Mouse (Mus musculus) left cerebral cortex, postnatal 4 days (tissue): ENCODE measurements at regions not wholly inside any gene's neighbourhood (a gene's known extent, or its start where the extent isn't known, plus 50 kb on each side); places are given as distances from the start of the nearest gene placed in this dataset.

Experiments
- DNase-seq: peaks from one replicate; pipeline ENCODE4 v3.0.0-alpha.2; 2022
- intact Hi-C: fragments of 180-260 bp; cut with DNase I; formaldehyde crosslinking; loops from one replicate; pipeline ENCODE4 v1.15.1; 2025

GRCm38 (mm10) chr2:40522536-40522935 is 1296.3 kb upstream of the Ppp6c start:
- no peak for DNase-seq
- intact Hi-C loops, result no loop called here

GRCm38 (mm10) chr2:40510594-40511304 is 1284.5 kb upstream of the Ppp6c start:
- intact Hi-C loops, result no loop called here

GRCm38 (mm10) chr2:40478747-40479662 is 1252.8 kb upstream of the Ppp6c start:
- intact Hi-C loops, result no loop called here
- DNase-seq, result peak; percentile 4

More at GRCm38 (mm10) chr2:40510594-40511304, 1284.5 kb upstream of the Ppp6c start:
- DNase-seq, result no peak

GRCm38 (mm10) chr2:40477414-40477813 is 1251.2 kb upstream of the Ppp6c start:
- intact Hi-C loops, result no loop called here
- no peak for DNase-seq

- no peak for DNase-seq
These were observed 1230.1 kb upstream of the Ppp6c start for GRCm38 (mm10) chr2:40456374-40456773.

GRCm38 (mm10) chr2:40432821-40433490 is 1206.7 kb upstream of the Ppp6c start:
- no peak for DNase-seq

More at GRCm38 (mm10) chr2:40456374-40456773, 1230.1 kb upstream of the Ppp6c start:
- intact Hi-C loops, result no loop called here

GRCm38 (mm10) chr2:40431335-40431734 is 1205.1 kb upstream of the Ppp6c start:
- intact Hi-C loops, result no loop called here
- no peak for DNase-seq

More at GRCm38 (mm10) chr2:40432821-40433490, 1206.7 kb upstream of the Ppp6c start:
- intact Hi-C loops, result no loop called here

- intact Hi-C loops, result no loop called here
- no peak for DNase-seq
These were observed 1176.2 kb upstream of the Ppp6c start for GRCm38 (mm10) chr2:40402418-40402817.
